ENCODE assay signal across 9 mouse cellular contexts in genomic region chr4:149798684-149799309, GRCm38 (mm10). TPM values are rescaled to one million over a fixed set of nuclear protein-coding genes. Genes with fewer than 3 reads are reported as not detected.
DNase-seq lines count a peak whose midpoint lies in the region; ATAC-seq and TF ChIP-seq lines count a peak whose summit lies in the region.
"Had no signal": no experiment of that assay in that cellular context is flagged by ENCODE, and none has a peak within 500 bp of the region (broad histone marks: within the 10 kb centered on the region; RNA-seq: fewer than 3 reads in every experiment).

No protein-coding gene starts in this region.

- H3K27ac ChIP-seq in gastrocnemius, adult 2 months = 0 out of 2 replicates have a peak overlapping the region, but pooled peaks have one; percentile 16
- peak overlapping the region; percentile 70 for H3K27ac ChIP-seq in midbrain, embryonic 10.5 days (replicated peaks)
- no peak overlapping the region for H3K27ac ChIP-seq in midbrain, embryonic 13.5 days
- H3K27ac ChIP-seq in liver, embryonic 14.5 days = no peak overlapping the region
- H3K27ac ChIP-seq: heart, embryonic 13.5 days had no signal

- H3K4me1 ChIP-seq in midbrain, embryonic 10.5 days = peaks cover 56% of the 10 kb centered on the region
- H3K4me1 ChIP-seq in midbrain, embryonic 13.5 days (replicated peaks) = peaks cover 11% of the 10 kb centered on the region
- peaks cover 0 to 20% of the 10 kb centered on the region in 2 experiments; a peak in 2 of 4 replicates for H3K4me1 ChIP-seq in liver, embryonic 14.5 days (replicated peaks; ENCODE audit: control insufficient read depth in 2 of 2, insufficient read depth in 2 of 2, low read length in 1 of 2)

- H3K9me3 ChIP-seq in midbrain, embryonic 10.5 days (replicated peaks) = no peaks in the 10 kb centered on the region
- H3K9me3 ChIP-seq in midbrain, embryonic 13.5 days = no peaks in the 10 kb centered on the region
- H3K9me3 ChIP-seq in liver, embryonic 14.5 days (ENCODE audit: control insufficient read depth, low read length) = no peaks in the 10 kb centered on the region
- H3K9me3 ChIP-seq: heart, embryonic 13.5 days had no signal

- peaks cover 76% of the 10 kb centered on the region for H3K27me3 ChIP-seq in midbrain, embryonic 10.5 days (ENCODE audit: low read depth, poor library complexity, severe bottlenecking)
- H3K27me3 ChIP-seq in midbrain, embryonic 13.5 days = peaks cover 30% of the 10 kb centered on the region
- H3K27me3 ChIP-seq in liver, embryonic 14.5 days (ENCODE audit: control insufficient read depth, insufficient read depth, low read length) = no peaks in the 10 kb centered on the region
- H3K27me3 ChIP-seq: heart, embryonic 13.5 days had no signal

- no peaks in the 10 kb centered on the region for H3K36me3 ChIP-seq in midbrain, embryonic 10.5 days
- no peaks in the 10 kb centered on the region for H3K36me3 ChIP-seq in midbrain, embryonic 13.5 days
- no peaks in the 10 kb centered on the region for H3K36me3 ChIP-seq in liver, embryonic 14.5 days (replicated peaks; ENCODE audit: control insufficient read depth, insufficient read depth, low read depth)
- H3K36me3 ChIP-seq: heart, embryonic 13.5 days had no signal

- no peak overlapping the region for H3K4me2 ChIP-seq in midbrain, embryonic 13.5 days (replicated peaks)
- H3K4me2 ChIP-seq in liver, embryonic 14.5 days (ENCODE audit: low read depth) = no peak overlapping the region
- H3K4me2 ChIP-seq: heart, embryonic 13.5 days had no signal

- TF ChIP-seq EP300 in liver, embryonic 14.5 days (IDR thresholded peaks at IDR 0.05; ENCODE audit: low read depth) = no peak

- ATAC-seq in midbrain, embryonic 13.5 days = no peak
- peak; percentile 17; the same call in 1 of the 2 replicates for ATAC-seq in liver, embryonic 14.5 days (ENCODE audit: insufficient read depth)

- TF ChIP-seq CTCF in gastrocnemius, adult 2 months (IDR thresholded peaks at IDR 0.05) = no peak
- no peak for TF ChIP-seq CTCF in liver, embryonic 14.5 days (IDR thresholded peaks at IDR 0.05; ENCODE audit: low read depth)

- intact Hi-C loops in gastrocnemius, adult 2 months (cut with DNase I) = no loop called here

- H3K4me3 ChIP-seq in gastrocnemius, adult 2 months = no peak overlapping the region
- no peak overlapping the region for H3K4me3 ChIP-seq in midbrain, embryonic 10.5 days
- no peak overlapping the region for H3K4me3 ChIP-seq in midbrain, embryonic 13.5 days (replicated peaks)
- no peak overlapping the region for H3K4me3 ChIP-seq in liver, embryonic 14.5 days (ENCODE audit: insufficient read depth in 1 of 2, low read depth in 2 of 2, low read length in 2 of 2)
- H3K4me3 ChIP-seq: heart, embryonic 13.5 days had no signal

- DNase-seq in gastrocnemius, adult 2 months = no peak
- no peak for DNase-seq in gastrocnemius, adult 18-20 months (ENCODE audit: low spot score)
- DNase-seq in midbrain, embryonic 10.5 days (ENCODE audit: low spot score) = peak; percentile 50
- DNase-seq in liver, embryonic 14.5 days (ENCODE audit: low read depth in 3 of 3, low spot score in 3 of 3) = peak in 1 of 3 experiments; percentile 29
- peak; percentile 82 for DNase-seq in yolk sac, embryonic 10.5 days (ENCODE audit: low spot score)
- DNase-seq in thymus, postnatal 10 days (ENCODE audit: low spot score in 2 of 2) = no peak
- DNase-seq in gastrocnemius, postnatal 25 days = no peak

- H3K9ac ChIP-seq in midbrain, embryonic 13.5 days (replicated peaks) = no peak overlapping the region
- H3K9ac ChIP-seq in liver, embryonic 14.5 days (replicated peaks) = no peak overlapping the region
- H3K9ac ChIP-seq: heart, embryonic 13.5 days had no signal

- WGBS in midbrain, embryonic 10.5 days = 27% methylated on average over 7 of the region's 7 CpGs
- WGBS in midbrain, embryonic 13.5 days = 26% methylated on average over 7 of the region's 7 CpGs
- 42% methylated on average over 7 of the region's 7 CpGs for WGBS in liver, embryonic 14.5 days (ENCODE audit: insufficient replicate concordance)

RNA-seq across cellular contexts. Expression of gene Slc25a33, which starts 24.7 kb away (rescaled TPM):
- total RNA-seq in gastrocnemius, adult 2 months (2021) = 10 to 100 TPM; 11.3 to 11.7 TPM
- 10 to 100 TPM; 10.8 to 14.4 TPM for total RNA-seq in gastrocnemius, adult 18-20 months (2021)
- polyA plus RNA-seq in midbrain, embryonic 10.5 days (2016; fragmentation: Nextera tagmentation; extraction: Ambion mirVana) = 16.3 and 18.0 TPM in 2 replicates
- polyA plus RNA-seq in midbrain, embryonic 13.5 days (2015; fragmentation: Nextera tagmentation; extraction: Ambion mirVana) = 20.2 and 21.9 TPM in 2 replicates
- polyA plus RNA-seq in liver, embryonic 14.5 days (2012; rRNA removed) = 3.3 and 4.8 TPM in 2 replicates
- 7.8 and 9.8 TPM in 2 replicates for polyA plus RNA-seq in liver, embryonic 14.5 days (2014; fragmentation: Nextera tagmentation; extraction: Ambion mirVana)
- total RNA-seq in gastrocnemius, postnatal 25 days (2021) = 10 to 100 TPM; 10.4 TPM

Comparison
In these comparisons a context has a peak if more than half of its experiments do, and no peak if none do; other contexts are left out.
1. H3K27ac ChIP-seq: peak in gastrocnemius, adult 2 months (single experiment) and midbrain, embryonic 10.5 days (single experiment); none in midbrain, embryonic 13.5 days (single experiment) and liver, embryonic 14.5 days (single experiment).
2. DNase-seq: peak in midbrain, embryonic 10.5 days (single experiment) and yolk sac, embryonic 10.5 days (single experiment); none in gastrocnemius, adult 2 months (single experiment), gastrocnemius, adult 18-20 months (single experiment), thymus, postnatal 10 days (0 of 2) and gastrocnemius, postnatal 25 days (single experiment).